ENCODE assay signal across 27 mouse cellular contexts in the genomic region with DNA sequence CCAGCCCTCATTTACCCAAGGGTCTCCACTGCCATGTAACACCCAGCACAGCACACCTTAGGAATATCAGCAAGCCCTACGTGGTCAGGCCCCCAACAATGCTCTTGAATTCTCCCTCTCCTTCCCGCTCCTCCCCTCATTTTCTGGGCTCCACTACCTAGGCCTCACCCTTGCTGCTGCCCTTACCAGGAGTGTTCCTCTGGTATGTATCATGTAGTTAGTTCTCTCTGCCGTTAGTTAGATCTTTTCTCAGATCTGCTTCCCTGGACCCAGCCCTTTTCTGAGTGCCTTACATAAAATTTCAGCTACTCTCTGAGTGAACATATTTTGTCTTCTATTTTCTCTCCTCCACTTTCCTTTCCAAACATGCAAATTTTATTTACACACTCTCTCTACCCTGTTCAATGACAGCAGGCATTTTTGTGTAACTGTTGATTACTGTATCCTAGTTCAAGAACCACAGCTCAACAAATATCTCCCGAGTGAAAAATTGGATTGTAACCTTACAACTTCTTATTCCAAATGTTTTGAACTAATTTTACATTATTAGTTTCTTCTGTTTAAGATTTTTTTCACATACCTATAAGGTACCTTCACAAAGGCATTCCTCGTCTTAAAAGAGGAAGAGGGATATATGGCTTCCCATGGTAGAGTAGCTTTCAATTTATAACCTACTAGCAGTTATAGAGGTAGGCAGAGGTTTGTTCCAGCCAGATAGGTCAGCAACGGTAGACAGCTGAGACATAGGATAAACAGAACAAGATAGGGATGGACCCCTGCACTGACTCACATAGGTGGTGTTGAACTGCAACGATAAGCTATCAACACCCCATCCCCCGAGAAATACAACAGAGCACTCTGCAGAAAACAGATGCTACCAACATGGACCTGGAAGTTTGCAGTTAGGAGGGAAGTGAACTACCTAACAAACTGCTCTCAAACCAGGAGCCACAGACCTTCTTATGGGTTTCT.
DNase-seq lines count a peak whose midpoint lies in the region; ATAC-seq lines count a peak whose summit lies in the region.
"Had no signal": no experiment of that assay in that cellular context is flagged by ENCODE, and none has a peak within 500 bp of the region (broad histone marks: within the 10 kb centered on the region; RNA-seq: fewer than 3 reads in every experiment).

No protein-coding gene starts in this region.

- H3K9ac ChIP-seq in midbrain, embryonic 11.5 days (ENCODE audit: low read length): no peak overlapping the region
- H3K9ac ChIP-seq in midbrain, embryonic 14.5 days (replicated peaks; ENCODE audit: low read length): no peak overlapping the region
- no peak overlapping the region for H3K9ac ChIP-seq in liver, embryonic 11.5 days (ENCODE audit: low read depth, low read length)
- no peak overlapping the region for H3K9ac ChIP-seq in liver, embryonic 16.5 days (ENCODE audit: low read depth, low read length)
- no peak overlapping the region for H3K9ac ChIP-seq in forebrain, embryonic 15.5 days (replicated peaks)
- H3K9ac ChIP-seq: heart, embryonic 12.5 days; hindbrain, embryonic 14.5 days; limb, embryonic 13.5 days; midbrain, embryonic 13.5 days had no signal

- peak; percentile 54 for DNase-seq in midbrain, embryonic 11.5 days (ENCODE audit: low spot score, missing footprints)
- no peak for DNase-seq in midbrain, embryonic 14.5 days
- DNase-seq in liver, embryonic 11.5 days (ENCODE audit: low spot score): no peak
- peak; percentile 29 for DNase-seq in yolk sac, embryonic 10.5 days (ENCODE audit: low spot score)
- no peak for DNase-seq in cerebellum, adult 11-12 months
- no peak for DNase-seq in Muller cell, postnatal 12 days (ENCODE audit: inconsistent ontology term)
- DNase-seq: adrenal gland, adult 2 months; cerebellum, adult 8-10 months; cerebellum, postnatal 25 days; gastrocnemius, postnatal 25 days; heart, adult 2 months; heart, postnatal 4 days; kidney, adult 11 months; kidney, postnatal 36 days; lung, adult 2 months; retina, postnatal 1 day; right cerebral cortex, postnatal 14 days had no signal

- H3K36me3 ChIP-seq in midbrain, embryonic 11.5 days (ENCODE audit: control insufficient read depth, insufficient read depth, low read length): no peaks in the 10 kb centered on the region
- H3K36me3 ChIP-seq in midbrain, embryonic 14.5 days (ENCODE audit: control insufficient read depth, insufficient read depth, low read length): no peaks in the 10 kb centered on the region
- H3K36me3 ChIP-seq in liver, embryonic 11.5 days (ENCODE audit: control insufficient read depth, insufficient read depth, low read length): no peaks in the 10 kb centered on the region
- H3K36me3 ChIP-seq in liver, embryonic 16.5 days (ENCODE audit: control insufficient read depth, insufficient read depth): no peaks in the 10 kb centered on the region
- no peaks in the 10 kb centered on the region for H3K36me3 ChIP-seq in forebrain, embryonic 15.5 days
- H3K36me3 ChIP-seq: heart, embryonic 12.5 days; limb, embryonic 13.5 days; midbrain, embryonic 13.5 days had no signal

- WGBS in midbrain, embryonic 11.5 days: 90% methylated on average over 8 of the region's 8 CpGs
- WGBS in midbrain, embryonic 14.5 days: 93% methylated on average over 8 of the region's 8 CpGs
- 53% methylated on average over 8 of the region's 8 CpGs for WGBS in liver, embryonic 11.5 days
- 28% methylated on average over 8 of the region's 8 CpGs for WGBS in liver, embryonic 16.5 days (ENCODE audit: insufficient replicate concordance)
- WGBS in forebrain, embryonic 15.5 days: 91% methylated on average over 8 of the region's 8 CpGs

- no peak overlapping the region for H3K4me2 ChIP-seq in midbrain, embryonic 11.5 days
- H3K4me2 ChIP-seq in midbrain, embryonic 14.5 days (ENCODE audit: low read length): no peak overlapping the region
- peak overlapping the region; percentile 17; the same call in 1 of the 2 replicates for H3K4me2 ChIP-seq in liver, embryonic 11.5 days
- peak overlapping the region; percentile 18; the same call in 1 of the 2 replicates for H3K4me2 ChIP-seq in liver, embryonic 16.5 days (ENCODE audit: low read depth, low read length)
- no peak overlapping the region for H3K4me2 ChIP-seq in forebrain, embryonic 15.5 days (replicated peaks)
- H3K4me2 ChIP-seq: heart, embryonic 12.5 days; hindbrain, embryonic 14.5 days; limb, embryonic 13.5 days; midbrain, embryonic 13.5 days had no signal

- no peaks in the 10 kb centered on the region for H3K4me1 ChIP-seq in midbrain, embryonic 11.5 days (ENCODE audit: control insufficient read depth, insufficient read depth, low read length)
- H3K4me1 ChIP-seq in midbrain, embryonic 14.5 days (ENCODE audit: control insufficient read depth, insufficient read depth, low read length): no peaks in the 10 kb centered on the region
- H3K4me1 ChIP-seq in liver, embryonic 11.5 days (replicated peaks; ENCODE audit: control insufficient read depth, insufficient read depth, low read length): peaks cover 10% of the 10 kb centered on the region
- H3K4me1 ChIP-seq in liver, embryonic 16.5 days (ENCODE audit: control insufficient read depth, low read depth, low read length): peaks cover 12% of the 10 kb centered on the region
- no peaks in the 10 kb centered on the region for H3K4me1 ChIP-seq in forebrain, embryonic 15.5 days
- H3K4me1 ChIP-seq: midbrain, embryonic 13.5 days had no signal

- H3K27me3 ChIP-seq in midbrain, embryonic 11.5 days (ENCODE audit: control insufficient read depth, insufficient read depth, low read length): no peaks in the 10 kb centered on the region
- H3K27me3 ChIP-seq in midbrain, embryonic 14.5 days (ENCODE audit: control insufficient read depth, insufficient read depth, low read length): no peaks in the 10 kb centered on the region
- no peaks in the 10 kb centered on the region for H3K27me3 ChIP-seq in liver, embryonic 11.5 days (replicated peaks; ENCODE audit: control insufficient read depth, insufficient read depth, low read length)
- H3K27me3 ChIP-seq in liver, embryonic 16.5 days (ENCODE audit: control insufficient read depth, insufficient read depth, low read depth, low read length): no peaks in the 10 kb centered on the region
- H3K27me3 ChIP-seq in forebrain, embryonic 15.5 days: no peaks in the 10 kb centered on the region
- H3K27me3 ChIP-seq: heart, embryonic 12.5 days; limb, embryonic 13.5 days; midbrain, embryonic 13.5 days had no signal

- no peaks in the 10 kb centered on the region for H3K9me3 ChIP-seq in midbrain, embryonic 11.5 days (ENCODE audit: control insufficient read depth, low read length)
- H3K9me3 ChIP-seq in midbrain, embryonic 14.5 days (ENCODE audit: control insufficient read depth, low read length): no peaks in the 10 kb centered on the region
- H3K9me3 ChIP-seq in liver, embryonic 11.5 days (ENCODE audit: control insufficient read depth, low read length): no peaks in the 10 kb centered on the region
- H3K9me3 ChIP-seq in liver, embryonic 16.5 days (replicated peaks; ENCODE audit: control insufficient read depth, low read length): no peaks in the 10 kb centered on the region
- H3K9me3 ChIP-seq in forebrain, embryonic 15.5 days: no peaks in the 10 kb centered on the region
- H3K9me3 ChIP-seq: heart, embryonic 12.5 days; limb, embryonic 13.5 days; midbrain, embryonic 13.5 days had no signal

- H3K27ac ChIP-seq in midbrain, embryonic 11.5 days (ENCODE audit: low read depth, low read length): no peak overlapping the region
- no peak overlapping the region for H3K27ac ChIP-seq in midbrain, embryonic 14.5 days (replicated peaks; ENCODE audit: low read depth, low read length)
- H3K27ac ChIP-seq in liver, embryonic 11.5 days (ENCODE audit: low read depth, low read length): peak overlapping the region; percentile 69
- peak overlapping the region; percentile 75 for H3K27ac ChIP-seq in liver, embryonic 16.5 days (ENCODE audit: low read length)
- no peak overlapping the region for H3K27ac ChIP-seq in forebrain, embryonic 15.5 days (replicated peaks)
- H3K27ac ChIP-seq: heart, adult 2 months; hindbrain, embryonic 14.5 days; layer of hippocampus, adult 2 months; left cerebral cortex, adult 2 months; limb, embryonic 13.5 days; midbrain, embryonic 13.5 days had no signal

- no peak overlapping the region for H3K4me3 ChIP-seq in midbrain, embryonic 11.5 days (ENCODE audit: low read depth, low read length)
- no peak overlapping the region for H3K4me3 ChIP-seq in midbrain, embryonic 14.5 days (replicated peaks; ENCODE audit: low read depth, low read length)
- no peak overlapping the region for H3K4me3 ChIP-seq in liver, embryonic 11.5 days (ENCODE audit: low read depth, low read length)
- H3K4me3 ChIP-seq in liver, embryonic 16.5 days (ENCODE audit: low read depth, low read length): no peak overlapping the region
- H3K4me3 ChIP-seq in forebrain, embryonic 15.5 days: no peak overlapping the region
- H3K4me3 ChIP-seq: heart, adult 2 months; heart, embryonic 12.5 days; layer of hippocampus, adult 2 months; left cerebral cortex, adult 2 months; limb, embryonic 13.5 days; midbrain, embryonic 13.5 days had no signal

- no peak for ATAC-seq in midbrain, embryonic 11.5 days (ENCODE audit: low FRiP score)
- no peak for ATAC-seq in midbrain, embryonic 14.5 days (ENCODE audit: low FRiP score, low TSS enrichment)
- peak; percentile 92 for ATAC-seq in liver, embryonic 11.5 days (replicated peaks; ENCODE audit: low FRiP score)
- ATAC-seq in liver, embryonic 16.5 days (ENCODE audit: low read depth): peak; percentile 82
- no peak for ATAC-seq in forebrain, embryonic 15.5 days (replicated peaks)
- ATAC-seq: activated CD4-positive, CD25-positive, alpha-beta regulatory T cell, adult 4 months; forebrain, embryonic 14.5 days; midbrain, embryonic 13.5 days had no signal

Comparison
In these comparisons a context has a peak if more than half of its experiments do, and no peak if none do; other contexts are left out.
1. DNase-seq: peak in midbrain, embryonic 11.5 days (single experiment) and yolk sac, embryonic 10.5 days (single experiment); none in midbrain, embryonic 14.5 days (single experiment), liver, embryonic 11.5 days (single experiment), cerebellum, adult 11-12 months (single experiment) and Muller cell, postnatal 12 days (single experiment).
2. ATAC-seq: peak in liver, embryonic 11.5 days (single experiment) and liver, embryonic 16.5 days (single experiment); none in midbrain, embryonic 11.5 days (single experiment), midbrain, embryonic 14.5 days (single experiment) and forebrain, embryonic 15.5 days (single experiment).
3. H3K27ac ChIP-seq: peak in liver, embryonic 11.5 days (single experiment) and liver, embryonic 16.5 days (single experiment); none in midbrain, embryonic 11.5 days (single experiment), midbrain, embryonic 14.5 days (single experiment) and forebrain, embryonic 15.5 days (single experiment).
4. H3K4me2 ChIP-seq: peak in liver, embryonic 11.5 days (single experiment) and liver, embryonic 16.5 days (single experiment); none in midbrain, embryonic 11.5 days (single experiment), midbrain, embryonic 14.5 days (single experiment) and forebrain, embryonic 15.5 days (single experiment).